Mouse (Mus musculus) gastrocnemius, adult 2 months (tissue): ENCODE measurements around the gene Prmt1. TPM values are rescaled to one million over a fixed set of nuclear protein-coding genes. Genes with fewer than 3 reads are reported as not detected.

Source experiments
- DNase-seq: peaks from one replicate; pipeline ENCODE4 v3.0.0; 2022
- H3K27ac ChIP-seq: fragments of 200-600 bp; 2 replicates; pipeline ENCODE4 v1.8.1; 2022; ENCODE audit warnings: mild to moderate bottlenecking
- H3K4me3 ChIP-seq: fragments of 200-600 bp; 2 replicates; pipeline ENCODE4 v1.8.1; 2022; ENCODE audit warnings: mild to moderate bottlenecking, moderate library complexity
- CTCF ChIP-seq: fragments of 200-600 bp; IDR thresholded peaks from 2 replicates; pipeline ENCODE4 v1.8.1; 2022; ENCODE audit warnings: antibody characterized with exemption, mild to moderate bottlenecking, moderate library complexity
- intact Hi-C: fragments of 180-260 bp; cut with DNase I; formaldehyde crosslinking; loops from one replicate; pipeline ENCODE4 v1.15.1; 2025
- total RNA-seq, 2 experiments: library from RNA; stranded (reverse); gene quantifications; 2 replicates each; pipeline ENCODE4 v1.2.3; 2021

Prmt1 gene
- total RNA-seq, 2 experiments from 2014 or later = 126 to 136 TPM

GRCm38 (mm10) chr7:44965975-44966374 lies 20.4 kb downstream of the Prmt1 start:
- DNase-seq = peak; percentile 23
- no peak overlapping the region for H3K4me3 ChIP-seq
- peak; percentile 31; the same call in 1 of the 2 replicates for TF ChIP-seq CTCF
- no peak overlapping the region for H3K27ac ChIP-seq
- intact Hi-C loops = no loop called here

GRCm38 (mm10) chr7:44964990-44965389 lies 21.4 kb downstream of the Prmt1 start:
- Histone ChIP-seq H3K27ac (no peak overlapping the region), H3K4me3 (no peak overlapping the region)
- peak; percentile 15 for DNase-seq
- no peak for TF ChIP-seq CTCF
- intact Hi-C loops = no loop called here

GRCm38 (mm10) chr7:44962831-44963230 lies 23.5 kb downstream of the Prmt1 start:
- Histone ChIP-seq H3K4me3 (no peak overlapping the region), H3K27ac (no peak overlapping the region)
- peak; percentile 6 for DNase-seq
- intact Hi-C loops = no loop called here
- no peak for TF ChIP-seq CTCF

DNA sequence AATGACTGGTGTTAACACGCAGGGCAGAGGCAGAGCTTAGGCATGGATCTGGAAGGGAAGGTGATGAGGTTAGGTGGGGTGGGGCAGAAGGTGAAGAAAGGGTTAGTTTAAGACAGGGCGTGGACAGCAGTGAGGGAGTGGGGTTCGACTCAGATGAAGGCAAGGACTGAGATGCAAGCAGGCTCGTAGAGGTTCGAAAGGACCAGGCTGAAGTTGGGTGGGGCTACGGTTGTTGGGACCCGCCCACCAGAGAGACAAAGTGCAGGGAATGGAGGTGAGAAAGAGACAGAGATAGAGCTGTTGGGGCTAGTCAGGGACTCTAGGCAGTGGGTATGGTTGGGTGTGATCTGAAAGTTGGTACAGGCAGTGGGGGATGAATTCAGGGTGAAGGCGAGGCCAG lies 24.0 kb downstream of the Prmt1 start:
- DNase-seq = no peak
- H3K27ac ChIP-seq = no peak overlapping the region
- intact Hi-C loops = no loop called here
- no peak overlapping the region for H3K4me3 ChIP-seq
- no peak for TF ChIP-seq CTCF

DNA sequence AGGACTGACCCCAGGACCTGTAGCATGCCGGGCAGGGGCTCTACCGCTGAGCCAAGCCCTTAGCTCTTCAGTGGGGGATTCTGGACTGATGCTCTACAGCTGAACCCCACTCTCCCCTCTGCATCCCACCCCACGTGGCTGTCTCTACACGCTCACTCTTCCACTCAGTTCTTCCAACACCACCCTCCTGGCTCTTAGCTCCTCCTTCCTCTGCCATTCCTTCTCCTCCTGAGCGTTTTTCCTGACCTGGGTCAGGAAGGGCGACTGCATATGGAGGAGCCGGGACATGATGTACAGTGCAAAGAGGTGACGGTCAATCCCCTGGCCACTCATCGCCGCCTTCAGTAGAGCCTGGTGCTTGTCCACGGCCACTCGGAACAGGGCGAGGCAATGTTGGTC lies 25.9 kb downstream of the Prmt1 start:
- H3K4me3 ChIP-seq = no peak overlapping the region
- intact Hi-C loops = no loop called here
- DNase-seq = no peak
- H3K27ac ChIP-seq = no peak overlapping the region
- no peak for TF ChIP-seq CTCF

- no peak for TF ChIP-seq CTCF
- intact Hi-C loops = loop anchor here (5.0 to 10.0 kb wide), 2 partner anchors 63 to 215 kb away; partner anchors contain the start of genes Fuz and Vrk3
- DNase-seq = peak; percentile 33
- Histone ChIP-seq H3K27ac (no peak overlapping the region), H3K4me3 (no peak overlapping the region)
These were observed 26.4 kb downstream of the Prmt1 start for GRCm38 (mm10) chr7:44959874-44960511.

DNA sequence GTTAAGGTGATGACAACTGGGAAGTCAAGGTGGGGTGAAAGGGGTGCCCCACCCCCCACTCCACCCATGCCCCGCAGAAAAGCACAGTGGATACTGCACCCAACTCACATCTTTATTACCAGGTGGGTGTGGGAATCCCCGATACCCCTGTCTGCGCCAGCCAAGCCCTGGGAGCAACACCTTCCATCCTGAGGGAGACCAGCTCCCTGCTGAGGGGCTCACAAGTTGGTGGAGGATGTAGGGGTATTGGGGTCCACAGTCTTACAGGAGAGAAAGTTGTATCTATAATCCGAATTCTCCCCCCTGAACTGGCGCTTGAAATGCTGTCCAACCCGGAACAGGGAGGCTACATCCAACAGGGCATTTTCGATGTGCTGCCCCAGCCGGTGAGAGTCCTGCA lies 27.1 kb downstream of the Prmt1 start:
- no peak for TF ChIP-seq CTCF
- intact Hi-C loops = loop anchor here (5.0 to 10.0 kb wide), 2 partner anchors 62 to 214 kb away; partner anchors contain the start of genes Fuz and Vrk3
- no peak for DNase-seq
- H3K27ac ChIP-seq = no peak overlapping the region
- H3K4me3 ChIP-seq = no peak overlapping the region

DNA sequence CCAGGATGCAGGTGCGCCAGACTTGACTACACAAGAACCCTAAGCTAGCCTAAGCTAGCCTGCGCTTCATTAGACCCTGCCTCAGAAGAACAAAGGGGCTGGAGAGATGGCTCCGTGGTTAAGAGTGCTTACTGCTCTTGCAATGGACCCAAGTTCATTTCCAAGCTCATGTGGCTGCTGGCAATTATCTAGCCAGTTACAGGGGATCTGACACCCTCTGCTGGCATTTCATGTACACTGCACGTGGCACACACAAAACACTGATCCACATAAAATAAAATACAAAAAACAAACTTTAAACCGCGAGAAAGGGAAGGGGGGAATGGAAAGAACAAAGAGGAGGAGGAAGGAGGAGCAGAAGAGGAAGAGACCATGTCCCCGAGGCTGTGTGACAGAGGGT lies 28.2 kb downstream of the Prmt1 start:
- Histone ChIP-seq H3K27ac (peak overlapping the region; percentile 79), H3K4me3 (no peak overlapping the region)
- peak; percentile 81 for TF ChIP-seq CTCF
- DNase-seq = peak; percentile 65
- intact Hi-C loops = loop anchor here (5.0 to 10.0 kb wide), 2 partner anchors 61 to 213 kb away; partner anchors contain the start of genes Fuz and Vrk3

DNA sequence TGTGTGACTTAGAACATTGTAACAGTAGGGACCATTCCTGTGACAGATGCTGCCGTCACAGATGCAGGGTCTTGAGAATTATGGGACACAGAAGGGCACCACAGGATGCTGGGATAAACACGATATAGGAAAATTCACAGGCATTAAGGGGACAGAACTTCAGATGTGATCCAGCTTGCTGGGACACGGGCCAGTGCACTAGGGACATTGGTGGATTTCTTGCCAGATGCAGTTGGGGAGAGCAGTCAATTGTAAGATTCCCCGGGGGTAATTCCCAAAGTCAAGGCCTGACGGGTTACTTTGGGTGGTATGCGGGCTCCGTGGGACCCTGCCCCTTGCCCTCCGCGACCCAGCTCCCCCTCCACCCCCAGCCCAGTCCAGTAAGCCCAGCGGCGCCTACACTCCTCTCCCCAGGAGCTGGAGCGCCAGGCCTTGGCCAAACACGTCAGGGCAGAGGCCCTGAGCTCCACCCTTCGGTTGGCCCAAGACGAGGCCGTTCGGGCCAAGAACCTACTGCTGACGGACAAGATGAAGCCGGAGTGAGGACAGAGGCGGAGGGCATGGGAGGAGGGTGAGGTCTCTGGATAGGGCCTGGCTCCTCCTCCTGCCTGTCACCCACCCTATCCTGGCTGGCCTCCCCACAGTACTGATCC lies 29.1 kb downstream of the Prmt1 start:
- intact Hi-C loops = loop anchor here (5.0 to 10.0 kb wide), 2 partner anchors 60 to 213 kb away; partner anchors contain the start of genes Fuz and Vrk3
- no peak for TF ChIP-seq CTCF

GRCm38 (mm10) chr7:44956266-44956665 lies 30.1 kb downstream of the Prmt1 start:
- no peak for TF ChIP-seq CTCF
- peak; percentile 21 for DNase-seq
- intact Hi-C loops = loop anchor here (5.0 to 10.0 kb wide), 2 partner anchors 59 to 211 kb away; partner anchors contain the start of genes Fuz and Vrk3
- H3K27ac ChIP-seq = peak overlapping the region; percentile 79; the same call in 1 of the 2 replicates
- no peak overlapping the region for H3K4me3 ChIP-seq

More for the DNA sequence above, 29.1 kb downstream of the Prmt1 start:
- peak overlapping the region; percentile 79 for H3K27ac ChIP-seq
- peak; percentile 84 for DNase-seq
- peak overlapping the region; percentile 9; the same call in 1 of the 2 replicates for H3K4me3 ChIP-seq

DNA sequence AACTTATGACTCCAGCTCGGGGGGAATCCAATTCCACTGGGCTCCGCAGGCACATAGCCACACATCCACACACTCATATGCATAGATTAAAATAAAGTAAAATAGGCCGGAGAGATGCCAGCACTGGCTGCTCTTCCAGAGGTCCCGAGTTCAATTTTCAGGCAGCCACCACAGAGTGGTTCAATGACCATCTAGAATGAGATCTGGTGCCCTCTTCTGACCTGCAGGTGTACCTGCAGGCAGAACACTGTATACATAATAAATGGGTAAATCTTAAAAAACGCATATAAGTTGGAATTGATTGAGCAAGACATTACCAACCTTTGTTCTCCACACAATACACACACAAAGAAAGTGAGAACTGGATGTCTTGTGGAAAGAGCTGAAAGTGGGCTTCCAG lies 30.7 kb downstream of the Prmt1 start:
- H3K4me3 ChIP-seq = no peak overlapping the region
- TF ChIP-seq CTCF = peak; percentile 81
- no peak overlapping the region for H3K27ac ChIP-seq
- DNase-seq = no peak
- intact Hi-C loops = loop anchor here (5.0 to 10.0 kb wide), 2 partner anchors 58 to 211 kb away; partner anchors contain the start of genes Fuz and Vrk3

DNA sequence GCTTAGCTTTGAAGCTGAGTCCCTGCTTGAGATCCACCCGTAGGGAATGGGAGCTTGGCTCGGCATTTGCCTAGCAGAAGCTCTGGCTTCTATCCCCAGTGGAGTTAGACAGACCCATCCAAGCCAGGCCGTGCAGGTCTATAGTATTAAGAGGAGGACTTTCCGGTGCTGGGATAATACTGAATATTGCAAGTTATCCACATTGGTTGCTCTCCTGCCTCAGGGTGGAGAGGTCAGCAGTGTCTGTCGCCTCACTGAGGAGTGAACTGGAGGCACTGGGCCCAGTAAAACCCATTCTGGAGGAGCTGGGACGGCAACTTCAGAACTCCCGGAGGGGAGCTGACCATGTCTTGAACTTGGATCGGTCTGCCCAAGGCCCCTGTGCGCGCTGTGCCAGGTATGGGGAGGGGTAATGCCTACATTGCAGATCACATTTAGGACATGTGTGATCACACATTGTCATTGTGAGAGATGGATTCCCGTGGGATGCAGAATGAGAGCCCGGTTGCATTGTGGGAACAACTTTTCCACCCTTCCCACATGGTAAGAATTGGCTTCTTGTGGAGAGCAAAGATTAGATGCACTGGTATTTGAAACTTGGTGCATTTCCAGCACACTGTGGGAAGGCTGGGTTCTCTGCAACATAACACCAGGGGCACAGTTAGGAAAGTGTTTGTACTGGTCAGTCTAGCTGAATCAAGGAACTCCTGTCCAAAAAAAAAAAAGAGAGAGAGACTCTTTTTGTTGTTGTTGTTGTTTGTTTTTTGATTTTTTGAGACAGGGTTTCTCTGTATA lies 32.1 kb downstream of the Prmt1 start:
- Histone ChIP-seq H3K4me3 (no peak overlapping the region), H3K27ac (peak overlapping the region; percentile 58)
- intact Hi-C loops = loop anchor here (10.0 kb wide), 1 partner anchor 209 kb away; the partner anchor contains the start of gene Vrk3

More for the DNA sequence above, 32.1 kb downstream of the Prmt1 start:
- no peak for TF ChIP-seq CTCF
- no peak for DNase-seq
